Mouse (Mus musculus): ENCODE data around the gene Metap1d. TPM values are rescaled to one million over a fixed set of nuclear protein-coding genes. Genes with fewer than 3 reads are reported as not detected.

Gene Metap1d
- total and polyA plus RNA-seq, 3 experiments = 19.5 to 28.5 TPM; not detected in 1

DNA sequence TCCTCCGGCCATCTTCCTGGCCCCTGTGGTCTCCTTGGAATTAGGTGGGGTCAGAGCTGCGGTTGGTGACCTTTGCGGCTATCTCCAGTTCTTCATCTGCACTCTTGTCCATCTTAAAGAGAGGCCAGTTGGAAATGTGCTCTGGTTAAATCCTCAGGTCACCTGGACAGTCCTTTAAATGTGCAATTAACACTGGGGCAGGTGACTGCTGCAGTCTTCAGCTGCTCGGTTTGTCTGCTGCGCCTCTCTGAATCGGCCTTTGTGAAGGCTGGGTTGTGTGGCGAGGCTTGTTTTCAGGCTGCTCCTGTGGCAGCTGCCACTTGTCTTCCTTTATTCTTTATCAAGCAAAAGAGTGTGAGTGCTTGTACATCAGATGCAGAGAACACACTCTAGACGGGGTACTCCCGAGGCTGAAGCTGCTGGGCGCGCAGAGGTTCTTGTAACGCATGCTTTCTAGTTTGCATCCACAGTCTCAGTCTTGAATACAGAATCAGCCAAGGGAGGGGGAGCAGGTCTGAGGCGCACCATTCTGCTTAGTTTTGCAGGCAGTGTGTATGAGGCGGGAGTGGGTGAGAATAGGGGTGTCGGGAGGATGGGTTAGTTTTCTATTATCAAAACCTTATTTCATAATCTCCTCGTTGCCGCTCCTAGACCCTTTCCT is 7.4 kb upstream of the Metap1d start:
- H3K9ac ChIP-seq (ENCODE audit: control insufficient read depth, low read depth, low read length, poor library complexity, severe bottlenecking) = no peak overlapping the region
- no peaks in the 10 kb centered on the region for H3K9me3 ChIP-seq (replicated peaks; ENCODE audit: insufficient read depth, low read length)
- no peaks in the 10 kb centered on the region for H3K79me2 ChIP-seq (ENCODE audit: control insufficient read depth, insufficient read depth, low read length, poor library complexity)
- H3K4me1 ChIP-seq (ENCODE audit: control insufficient read depth in 1 of 2, insufficient read depth in 2 of 2, low read length in 2 of 2) = no peaks in the 10 kb centered on the region
- no peak for TF ChIP-seq CHD1 (IDR thresholded peaks at IDR 0.05; ENCODE audit: low read depth, low read length)
- no peak for TF ChIP-seq GATA1 (IDR thresholded peaks at IDR 0.05; ENCODE audit: low read depth, low read length)
- H3K36me3 ChIP-seq (ENCODE audit: control insufficient read depth in 1 of 2, insufficient read depth in 2 of 2, low read length in 2 of 2) = peaks cover 2 to 3% of the 10 kb centered on the region in 2 experiments; a peak in 1 of 4 replicates
- no peaks in the 10 kb centered on the region for H3K27me3 ChIP-seq (ENCODE audit: control insufficient read depth in 1 of 2, insufficient read depth in 2 of 2, low read length in 2 of 2)
- H3K27ac ChIP-seq (ENCODE audit: control insufficient read depth, low read depth, low read length) = no peak overlapping the region
- no peak overlapping the region for H3K4me3 ChIP-seq (ENCODE audit: control insufficient read depth in 1 of 2, insufficient read depth in 1 of 2, low read depth in 2 of 2, low read length in 2 of 2)
- DNase-seq (ENCODE audit: low read depth, low spot score) = no peak

DNA sequence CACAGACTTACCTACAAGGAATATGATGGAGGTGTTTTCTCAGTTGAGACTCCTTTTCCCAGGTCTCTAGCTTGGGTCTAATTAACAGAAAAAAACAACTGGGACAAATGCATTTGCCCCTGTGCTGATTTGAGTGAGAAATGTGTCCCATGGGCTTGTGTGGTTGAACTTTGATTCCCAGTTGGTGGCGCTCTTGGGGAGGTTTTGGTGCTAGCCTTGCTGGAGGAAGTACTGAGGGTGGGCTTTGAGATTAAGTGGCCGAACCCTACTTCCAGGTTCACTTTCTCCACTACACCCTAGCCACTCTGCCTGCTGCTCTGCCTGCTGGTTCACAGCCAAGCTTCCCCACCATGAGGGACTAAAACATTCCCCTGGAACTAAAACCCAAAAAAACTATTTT is 3.5 kb upstream of the Metap1d start:
- peak overlapping the region; percentile 35 for H3K9ac ChIP-seq (ENCODE audit: control insufficient read depth, low read depth, low read length, poor library complexity, severe bottlenecking)
- H3K4me3 ChIP-seq (ENCODE audit: control insufficient read depth in 1 of 2, insufficient read depth in 1 of 2, low read depth in 2 of 2, low read length in 2 of 2) = no peak overlapping the region
- peak; percentile 94 for TF ChIP-seq ZC3H11A (IDR thresholded peaks at IDR 0.05; ENCODE audit: low read depth, low read length)
- peak; percentile 85 for TF ChIP-seq RAD21 (IDR thresholded peaks at IDR 0.05; ENCODE audit: low read depth, low read length)
- 0 out of 2 replicates have a peak, but pooled peaks have one; percentile 30 for TF ChIP-seq ELF1 (IDR thresholded peaks at IDR 0.05; ENCODE audit: low read depth, low read length)
- TF ChIP-seq CTCF (IDR thresholded peaks at IDR 0.05 in 2 of 3, conservative IDR thresholded peaks at IDR 0.05 in 1 of 3; ENCODE audit: control insufficient read depth in 1 of 3, insufficient read depth in 1 of 3, low read depth in 2 of 3, low read length in 3 of 3, poor library complexity in 1 of 3, severe bottlenecking in 1 of 3) = peak; percentile 35 to 85 (median 75); a peak in 5 of 6 replicates
- no peak for TF ChIP-seq UBTF (IDR thresholded peaks at IDR 0.05; ENCODE audit: borderline replicate concordance, insufficient read depth, low read depth, low read length)
- TF ChIP-seq SMC3 (IDR thresholded peaks at IDR 0.05; ENCODE audit: low read depth, low read length) = peak; percentile 87
- H3K27ac ChIP-seq (ENCODE audit: control insufficient read depth, low read depth, low read length) = no peak overlapping the region
- peaks cover 0 to 15% of the 10 kb centered on the region in 2 experiments; a peak in 2 of 4 replicates for H3K36me3 ChIP-seq (ENCODE audit: control insufficient read depth in 1 of 2, insufficient read depth in 2 of 2, low read length in 2 of 2)
- DNase-seq (ENCODE audit: low read depth, low spot score) = peak; percentile 70
- H3K79me2 ChIP-seq (ENCODE audit: control insufficient read depth, insufficient read depth, low read length, poor library complexity) = peaks cover 3% of the 10 kb centered on the region; the same call in 1 of the 2 replicates
- no peaks in the 10 kb centered on the region for H3K9me3 ChIP-seq (replicated peaks; ENCODE audit: insufficient read depth, low read length)
- no peaks in the 10 kb centered on the region for H3K27me3 ChIP-seq (ENCODE audit: control insufficient read depth in 1 of 2, insufficient read depth in 2 of 2, low read length in 2 of 2)
- peaks cover 0 to 5% of the 10 kb centered on the region in 2 experiments; a peak in 1 of 4 replicates for H3K4me1 ChIP-seq (ENCODE audit: control insufficient read depth in 1 of 2, insufficient read depth in 2 of 2, low read length in 2 of 2)

DNA sequence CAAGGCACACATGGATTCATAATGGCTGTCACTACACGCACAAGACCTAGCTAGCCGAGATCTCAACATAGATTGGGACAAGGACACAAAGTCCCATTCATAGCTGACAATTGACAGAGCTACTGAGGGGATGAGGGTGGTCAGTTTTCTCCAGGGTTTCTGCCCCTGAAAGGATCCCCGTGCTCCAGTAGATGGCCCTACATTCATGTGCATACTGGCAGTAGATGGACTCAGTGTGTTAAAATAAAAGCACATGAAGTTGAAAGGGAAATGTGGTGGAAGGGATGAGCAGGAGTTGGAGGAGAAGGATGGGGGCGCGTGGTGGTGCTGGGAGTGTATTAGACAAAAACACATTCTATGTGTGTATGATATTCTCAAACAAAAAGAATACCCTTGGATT is 1.3 kb upstream of the Metap1d start:
- peaks cover 3% of the 10 kb centered on the region; the same call in 1 of the 2 replicates for H3K79me2 ChIP-seq (ENCODE audit: control insufficient read depth, insufficient read depth, low read length, poor library complexity)
- H3K9me3 ChIP-seq (replicated peaks; ENCODE audit: insufficient read depth, low read length) = no peaks in the 10 kb centered on the region
- no peak overlapping the region for H3K27ac ChIP-seq (ENCODE audit: control insufficient read depth, low read depth, low read length)
- TF ChIP-seq CTCF (IDR thresholded peaks at IDR 0.05 in 2 of 3, conservative IDR thresholded peaks at IDR 0.05 in 1 of 3; ENCODE audit: control insufficient read depth in 1 of 3, insufficient read depth in 1 of 3, low read depth in 2 of 3, low read length in 3 of 3, poor library complexity in 1 of 3, severe bottlenecking in 1 of 3) = peak; percentile 14 to 45 (median 20); a peak in 4 of 6 replicates
- no peak for TF ChIP-seq CHD1 (IDR thresholded peaks at IDR 0.05; ENCODE audit: low read depth, low read length)
- TF ChIP-seq GABPA (IDR thresholded peaks at IDR 0.05; ENCODE audit: low read depth, low read length) = no peak
- TF ChIP-seq RAD21 (IDR thresholded peaks at IDR 0.05; ENCODE audit: low read depth, low read length) = peak; percentile 47
- peak; percentile 54; the same call in 1 of the 2 replicates for TF ChIP-seq ZC3H11A (IDR thresholded peaks at IDR 0.05; ENCODE audit: low read depth, low read length)
- no peak for TF ChIP-seq ZKSCAN1 (IDR thresholded peaks at IDR 0.05; ENCODE audit: low read depth, low read length)
- TF ChIP-seq MYB (IDR thresholded peaks at IDR 0.05; ENCODE audit: low read depth, low read length) = no peak
- TF ChIP-seq MXI1 (IDR thresholded peaks at IDR 0.05; ENCODE audit: low read depth, low read length) = no peak
- TF ChIP-seq CHD2 (IDR thresholded peaks at IDR 0.05; ENCODE audit: low read length) = no peak
- no peak for TF ChIP-seq JUND (IDR thresholded peaks at IDR 0.05; ENCODE audit: low read depth, low read length)
- no peak for TF ChIP-seq MAFK (IDR thresholded peaks at IDR 0.05; ENCODE audit: borderline replicate concordance, low read depth, low read length)
- peak; percentile 45 for TF ChIP-seq SMC3 (IDR thresholded peaks at IDR 0.05; ENCODE audit: low read depth, low read length)
- DNase-seq (ENCODE audit: low read depth, low spot score) = no peak
- peaks cover 0 to 5% of the 10 kb centered on the region in 2 experiments; a peak in 1 of 4 replicates for H3K4me1 ChIP-seq (ENCODE audit: control insufficient read depth in 1 of 2, insufficient read depth in 2 of 2, low read length in 2 of 2)
- no peak overlapping the region for H3K4me3 ChIP-seq (ENCODE audit: control insufficient read depth in 1 of 2, insufficient read depth in 1 of 2, low read depth in 2 of 2, low read length in 2 of 2)
- no peaks in the 10 kb centered on the region for H3K27me3 ChIP-seq (ENCODE audit: control insufficient read depth in 1 of 2, insufficient read depth in 2 of 2, low read length in 2 of 2)
- peaks cover 0 to 18% of the 10 kb centered on the region in 2 experiments; a peak in 2 of 4 replicates for H3K36me3 ChIP-seq (ENCODE audit: control insufficient read depth in 1 of 2, insufficient read depth in 2 of 2, low read length in 2 of 2)
- H3K9ac ChIP-seq (ENCODE audit: control insufficient read depth, low read depth, low read length, poor library complexity, severe bottlenecking) = no peak overlapping the region

Data from MEL (cell line).